Mouse (Mus musculus): ENCODE data around the gene Cox7a2. TPM values are rescaled to one million over a fixed set of nuclear protein-coding genes. Genes with fewer than 3 reads are reported as not detected.

The Cox7a2 gene
- polyA plus RNA-seq, 1 experiment from 2014 or later, result 658 TPM

DNA sequence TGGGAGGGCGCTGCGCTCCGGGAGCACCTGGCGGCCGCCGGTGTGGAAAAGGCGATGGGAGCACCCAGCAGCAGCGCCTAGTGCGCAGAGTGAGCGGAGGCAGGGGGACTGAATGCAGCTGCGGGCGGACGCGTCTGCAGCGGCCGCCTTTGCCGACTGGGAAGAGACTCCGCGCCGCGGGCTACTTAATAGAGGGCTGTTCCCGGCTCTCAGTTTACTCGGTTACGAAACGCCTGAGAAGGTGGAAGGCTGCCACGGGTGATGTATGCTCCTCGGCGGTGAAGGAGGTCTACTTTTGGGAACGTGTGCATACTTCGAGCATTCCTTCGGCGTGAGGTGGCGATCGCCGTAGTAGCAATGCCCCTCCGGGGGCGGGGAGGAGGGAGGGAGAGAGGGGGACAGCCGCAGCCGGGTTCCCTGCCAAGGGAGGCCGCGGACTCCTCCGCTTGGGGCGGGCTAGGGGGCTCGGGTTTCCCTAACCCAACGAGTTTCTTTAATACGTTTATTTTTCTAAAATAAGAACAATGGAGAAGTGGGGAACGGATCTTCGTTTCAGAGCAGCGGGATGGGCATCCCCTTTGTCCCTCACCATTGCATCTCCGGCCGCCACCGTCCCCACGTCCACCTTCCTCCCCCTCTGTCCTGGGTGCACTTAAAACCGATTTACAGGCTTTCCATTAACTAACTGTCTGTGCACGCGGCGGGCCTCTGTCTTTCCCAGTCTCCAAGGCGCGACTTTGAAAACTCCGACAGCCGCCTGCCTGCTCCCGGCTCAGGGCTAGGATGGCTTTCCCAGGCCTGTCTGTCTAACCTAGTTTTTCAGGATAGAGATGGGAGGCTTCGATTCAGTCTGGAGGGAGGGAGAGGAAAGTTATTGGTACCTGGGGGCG lies 41.0 kb downstream of the Cox7a2 start, which contains the start of gene Col12a1:
Gene Col12a1 (minus strand): TSS at position 351 of the 890 bp plus-strand sequence.
- Histone ChIP-seq H3K4me1 (ENCODE audit: control insufficient read depth, insufficient read depth, low read length) (peaks cover 18% of the 10 kb centered on the region; the same call in 1 of the 2 replicates), H3K27ac (ENCODE audit: low read depth, low read length) (no peak within 1 kb of the TSS), H3K36me3 (ENCODE audit: control insufficient read depth, insufficient read depth, low read length) (no peaks in the 10 kb centered on the region), H3K9me3 (ENCODE audit: control insufficient read depth, low read length) (no peaks in the 10 kb centered on the region), H3K4me2 (peak within 1 kb of the TSS; percentile 85), H3K27me3 (ENCODE audit: control insufficient read depth, insufficient read depth, low read length) (peaks cover 40% of the 10 kb centered on the region), H3K9ac (ENCODE audit: low read length) (peak within 1 kb of the TSS; percentile 58), H3K4me3 (ENCODE audit: low read depth, low read length) (peak within 1 kb of the TSS; percentile 49)
- ATAC-seq (ENCODE audit: low FRiP score) (peak; percentile 57), DNase-seq (ENCODE audit: low spot score, missing footprints) (peak; percentile 96)
- WGBS, result under 1% methylated on average over 59 of the region's 64 CpGs

DNA sequence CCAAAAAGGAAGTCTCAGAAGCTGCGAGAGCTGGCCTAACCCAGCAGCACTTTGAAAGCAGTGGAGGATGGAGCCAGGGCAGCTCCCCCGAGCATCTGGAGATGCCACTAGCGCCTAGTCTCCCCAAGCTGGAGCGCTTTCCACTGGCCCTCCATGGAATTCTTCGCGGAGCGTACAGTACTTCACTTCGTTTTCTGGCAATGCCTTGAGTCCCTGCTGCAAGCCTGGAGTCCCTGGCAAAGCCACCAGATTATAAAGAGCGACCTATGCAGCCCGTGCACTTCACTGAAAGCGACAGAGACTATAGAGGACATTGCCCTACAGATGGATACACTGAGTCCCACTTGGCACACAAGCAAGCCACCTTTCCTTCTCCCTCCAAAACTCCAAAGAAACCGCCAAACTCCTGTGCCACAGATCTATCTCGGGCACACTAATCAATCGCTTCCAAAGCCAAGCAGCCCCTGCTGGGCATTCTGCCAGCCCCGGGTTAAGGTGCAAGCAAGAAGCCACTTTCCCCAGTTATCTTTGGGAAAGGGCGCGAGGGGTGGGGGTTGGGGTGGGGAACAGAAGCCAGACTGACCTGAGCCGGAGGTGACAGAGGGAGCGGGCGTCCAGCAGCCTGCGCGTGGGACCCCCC lies 41.7 kb downstream of the Cox7a2 start:
- peaks cover 40% of the 10 kb centered on the region for H3K27me3 ChIP-seq (ENCODE audit: control insufficient read depth, insufficient read depth, low read length)
- DNase-seq (ENCODE audit: low spot score, missing footprints) (peak; percentile 94), ATAC-seq (ENCODE audit: low FRiP score) (no peak; the same call in 1 of the 2 replicates)
- no peaks in the 10 kb centered on the region for H3K36me3 ChIP-seq (ENCODE audit: control insufficient read depth, insufficient read depth, low read length)
- WGBS, result 1% methylated on average over 20 of the region's 22 CpGs
- H3K9me3 ChIP-seq (ENCODE audit: control insufficient read depth, low read length), result no peaks in the 10 kb centered on the region
- peaks cover 18% of the 10 kb centered on the region; the same call in 1 of the 2 replicates for H3K4me1 ChIP-seq (ENCODE audit: control insufficient read depth, insufficient read depth, low read length)
- H3K9ac ChIP-seq (ENCODE audit: low read length), result peak overlapping the region; percentile 58
- H3K27ac ChIP-seq (ENCODE audit: low read depth, low read length), result no peak overlapping the region
- H3K4me3 ChIP-seq (ENCODE audit: low read depth, low read length), result peak overlapping the region; percentile 49
- H3K4me2 ChIP-seq, result peak overlapping the region; percentile 85

GRCm38 (mm10) chr9:79716909-79717835 lies 42.5 kb downstream of the Cox7a2 start:
- H3K27ac ChIP-seq (ENCODE audit: low read depth, low read length), result no peak overlapping the region
- 10% methylated on average over 23 of the region's 23 CpGs for WGBS
- peaks cover 40% of the 10 kb centered on the region for H3K27me3 ChIP-seq (ENCODE audit: control insufficient read depth, insufficient read depth, low read length)
- H3K4me1 ChIP-seq (ENCODE audit: control insufficient read depth, insufficient read depth, low read length), result peaks cover 18% of the 10 kb centered on the region; the same call in 1 of the 2 replicates
- H3K4me3 ChIP-seq (ENCODE audit: low read depth, low read length), result peak overlapping the region; percentile 49; the same call in 1 of the 2 replicates
- H3K9ac ChIP-seq (ENCODE audit: low read length), result no peak overlapping the region
- DNase-seq (ENCODE audit: low spot score, missing footprints), result peak; percentile 97
- peak; percentile 12; the same call in 1 of the 2 replicates for ATAC-seq (ENCODE audit: low FRiP score)
- H3K4me2 ChIP-seq, result peak overlapping the region; percentile 85
- H3K36me3 ChIP-seq (ENCODE audit: control insufficient read depth, insufficient read depth, low read length), result no peaks in the 10 kb centered on the region
- H3K9me3 ChIP-seq (ENCODE audit: control insufficient read depth, low read length), result no peaks in the 10 kb centered on the region

DNA sequence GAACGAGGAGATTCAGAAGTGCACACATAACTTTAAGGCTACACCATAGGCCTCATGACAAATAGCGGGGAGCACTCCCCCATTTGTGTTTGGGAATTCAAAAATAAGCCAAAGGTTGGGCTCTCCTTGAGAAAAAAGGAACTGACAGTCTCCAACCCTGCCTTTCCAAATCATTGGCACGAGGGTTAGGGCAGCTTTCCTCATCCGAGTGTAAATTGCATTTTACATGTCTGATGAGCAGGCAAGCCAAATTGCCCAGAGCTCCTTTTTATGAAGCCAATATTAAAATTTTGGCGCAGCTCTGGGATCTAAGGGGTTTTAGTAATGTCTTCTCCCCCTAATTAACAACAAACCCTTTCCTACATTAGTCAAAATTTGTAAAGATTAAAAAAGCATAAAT lies 43.2 kb downstream of the Cox7a2 start:
- Histone ChIP-seq H3K27me3 (ENCODE audit: control insufficient read depth, insufficient read depth, low read length) (peaks cover 40% of the 10 kb centered on the region), H3K4me3 (ENCODE audit: low read depth, low read length) (no peak overlapping the region; the same call in 1 of the 2 replicates), H3K36me3 (ENCODE audit: control insufficient read depth, insufficient read depth, low read length) (no peaks in the 10 kb centered on the region), H3K4me1 (ENCODE audit: control insufficient read depth, insufficient read depth, low read length) (peaks cover 18% of the 10 kb centered on the region; the same call in 1 of the 2 replicates), H3K9me3 (ENCODE audit: control insufficient read depth, low read length) (no peaks in the 10 kb centered on the region), H3K27ac (ENCODE audit: low read depth, low read length) (no peak overlapping the region), H3K4me2 (peak overlapping the region; percentile 85; the same call in 1 of the 2 replicates), H3K9ac (ENCODE audit: low read length) (no peak overlapping the region)
- DNase-seq (ENCODE audit: low spot score, missing footprints) (no peak), ATAC-seq (ENCODE audit: low FRiP score) (no peak)
- 47% methylated on average over 5 of the region's 5 CpGs for WGBS

DNA sequence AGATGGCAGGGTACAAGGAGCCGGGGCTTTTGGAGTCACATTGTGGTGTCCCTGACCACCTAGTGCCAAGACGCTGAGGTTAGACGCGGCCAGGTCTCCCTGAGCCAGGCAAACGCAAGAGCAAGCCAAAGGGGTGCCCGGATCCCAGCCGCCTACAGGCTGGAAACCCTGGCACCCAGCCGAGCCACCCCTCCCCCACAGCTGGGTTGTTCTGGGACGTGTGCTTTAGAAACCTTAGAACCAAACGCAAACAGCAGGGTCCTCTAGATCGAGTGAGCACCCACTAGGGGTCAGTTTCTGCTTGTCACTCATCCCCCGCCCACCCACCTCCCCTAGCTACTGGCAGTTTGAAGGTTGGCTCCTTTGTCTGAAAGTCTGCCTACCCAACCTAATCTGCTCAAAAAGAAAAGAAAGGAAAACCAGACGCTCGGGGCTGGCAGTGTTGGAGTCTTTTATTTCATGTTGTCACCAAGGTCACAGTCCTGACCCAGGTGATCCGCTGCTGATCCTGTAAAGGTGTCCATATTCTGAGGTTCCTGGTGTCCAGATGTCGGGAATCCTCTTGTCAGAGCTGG lies 45.1 kb downstream of the Cox7a2 start:
- DNase-seq (ENCODE audit: low spot score, missing footprints) (peak; percentile 93), ATAC-seq (ENCODE audit: low FRiP score) (peak; percentile 41)
- peaks cover 24% of the 10 kb centered on the region for H3K27me3 ChIP-seq (ENCODE audit: control insufficient read depth, insufficient read depth, low read length)
- H3K9ac ChIP-seq (ENCODE audit: low read length), result peak overlapping the region; percentile 44
- H3K36me3 ChIP-seq (ENCODE audit: control insufficient read depth, insufficient read depth, low read length), result no peaks in the 10 kb centered on the region
- 3% methylated on average over 16 of the region's 16 CpGs for WGBS
- no peaks in the 10 kb centered on the region for H3K9me3 ChIP-seq (ENCODE audit: control insufficient read depth, low read length)
- peak overlapping the region; percentile 13 for H3K4me3 ChIP-seq (ENCODE audit: low read depth, low read length)
- no peak overlapping the region for H3K27ac ChIP-seq (ENCODE audit: low read depth, low read length)
- H3K4me1 ChIP-seq (ENCODE audit: control insufficient read depth, insufficient read depth, low read length), result peaks cover 16% of the 10 kb centered on the region; the same call in 1 of the 2 replicates
- H3K4me2 ChIP-seq, result peak overlapping the region; percentile 43

Other genes with a start within 250 kb of the Cox7a2 start
- gene Col12a1, start 41.0 kb downstream of the Cox7a2 start, polyA plus RNA-seq (2014; fragmentation: Nextera tagmentation; extraction: Ambion mirVana), result 14.7 and 17.8 TPM in 2 replicates
- gene Tmem30a, start 33.6 kb upstream of the Cox7a2 start, polyA plus RNA-seq (2014; fragmentation: Nextera tagmentation; extraction: Ambion mirVana), result 91.2 and 108 TPM in 2 replicates

All from midbrain, embryonic 11.5 days (tissue).